Mouse (Mus musculus): ENCODE data around the gene Lemd1. TPM values are rescaled to one million over a fixed set of nuclear protein-coding genes. Genes with fewer than 3 reads are reported as not detected.
A peak's percentile ranks its signal among the peaks of the same experiment; 100 is the strongest.

Gene Lemd1
- polyA plus RNA-seq (2015; fragmentation: Nextera tagmentation; extraction: Ambion mirVana), result 16.2 and 18.0 TPM in 2 replicates

DNA sequence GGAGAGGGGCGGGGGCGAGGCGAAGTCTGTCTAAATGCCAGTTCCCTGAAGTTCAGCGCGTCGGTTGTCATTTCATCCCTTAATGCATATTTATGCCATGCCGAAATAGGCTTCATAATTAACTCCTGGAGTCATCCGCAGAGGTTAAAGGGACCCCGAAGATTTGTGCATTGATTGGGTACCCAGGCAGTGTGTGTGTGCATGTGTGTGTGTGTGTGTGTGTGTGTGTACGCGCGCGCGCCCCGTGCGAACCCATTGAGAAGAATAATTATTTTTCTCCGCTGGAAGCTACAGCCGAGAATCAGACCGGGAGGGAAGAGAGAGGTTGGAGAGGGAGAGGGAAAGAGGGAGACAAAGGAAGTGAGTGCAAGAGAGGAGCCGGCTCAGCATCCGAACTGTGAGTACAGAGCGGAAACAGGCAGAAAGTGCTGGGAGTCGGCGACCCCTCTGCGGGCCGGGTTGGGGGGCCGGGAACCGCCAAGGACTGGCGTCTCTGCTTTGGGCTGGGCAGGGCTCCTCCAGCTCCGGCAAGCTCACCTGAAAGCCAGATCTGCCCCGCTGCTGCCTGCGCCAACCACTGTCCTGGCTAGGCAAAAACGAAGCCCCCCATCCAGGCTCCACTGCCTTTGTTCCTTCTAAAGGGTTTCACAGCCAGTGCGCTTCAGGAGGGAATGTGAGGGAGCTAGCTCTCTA, at the start of gene Lemd1, which contains the start of gene AC124108.1:
TSS of gene Lemd1 (plus strand) at position 339 of the 693 bp plus-strand sequence.
TSS of gene AC124108.1 (plus strand) at position 365 of the 693 bp plus-strand sequence.
- Histone ChIP-seq H3K4me2 (ENCODE audit: low read length) (peak within 1 kb of the TSS; percentile 93), H3K27me3 (ENCODE audit: control insufficient read depth, insufficient read depth, low read depth, low read length) (no peaks in the 10 kb centered on the region), H3K9ac (ENCODE audit: low read depth, low read length) (peak within 1 kb of the TSS; percentile 99), H3K4me1 (ENCODE audit: control insufficient read depth, insufficient read depth, low read length) (peaks cover 50% of the 10 kb centered on the region), H3K27ac (ENCODE audit: low read length) (peak within 1 kb of the TSS; percentile 100), H3K9me3 (replicated peaks; ENCODE audit: control insufficient read depth, low read length, poor library complexity, severe bottlenecking) (no peaks in the 10 kb centered on the region), H3K4me3 (ENCODE audit: low read depth, low read length) (peak within 1 kb of the TSS; percentile 93), H3K36me3 (ENCODE audit: control insufficient read depth, insufficient read depth, low read length) (no peaks in the 10 kb centered on the region)
- WGBS, result under 1% methylated on average over 34 of the region's 34 CpGs
- ATAC-seq, result peak; percentile 25

DNA sequence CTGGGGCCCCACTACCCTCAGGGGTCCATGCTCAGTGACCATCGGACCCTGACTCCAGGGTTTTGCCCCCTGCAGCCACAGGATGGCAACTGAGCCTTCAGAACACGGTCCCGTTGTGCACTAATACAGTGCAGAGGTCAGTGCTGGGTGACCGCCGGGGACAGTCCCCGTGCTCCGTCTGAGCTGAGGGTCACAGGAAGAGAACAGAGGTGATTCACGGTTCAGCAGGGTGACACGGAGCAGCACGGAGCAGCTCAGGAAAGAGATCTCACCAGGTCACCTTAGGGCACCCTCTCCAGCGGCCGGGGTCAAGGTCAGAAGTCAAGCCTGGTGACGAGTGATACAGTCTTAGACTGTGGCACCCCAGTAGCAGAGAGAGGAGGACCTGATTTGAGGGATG, 49.5 kb upstream of the Lemd1 start:
- peaks cover 28% of the 10 kb centered on the region for H3K4me1 ChIP-seq (ENCODE audit: control insufficient read depth, insufficient read depth, low read length)
- WGBS, result 64% methylated on average over 13 of the region's 13 CpGs

DNA sequence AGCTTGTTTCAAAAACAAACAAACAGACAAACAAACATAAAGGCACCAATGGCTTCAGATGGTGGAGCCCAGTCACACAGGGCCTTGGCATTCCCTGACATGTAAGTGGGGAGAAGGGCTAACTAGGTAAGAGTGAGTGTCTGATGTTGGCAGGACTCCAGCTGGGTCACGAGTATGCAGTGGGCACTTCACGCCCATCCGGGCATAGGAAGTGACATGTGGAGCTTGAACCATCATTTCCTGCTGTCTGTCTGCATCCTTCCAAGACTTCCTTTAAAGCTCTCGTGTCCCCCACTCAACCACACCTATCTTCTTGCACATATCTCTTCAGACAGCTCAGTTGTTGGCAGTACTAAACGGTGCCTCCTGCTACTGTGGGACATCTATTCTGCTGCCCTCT, 48.2 kb upstream of the Lemd1 start:
- Histone ChIP-seq H3K9me3 (replicated peaks; ENCODE audit: control insufficient read depth, low read length, poor library complexity, severe bottlenecking) (no peaks in the 10 kb centered on the region), H3K4me3 (ENCODE audit: low read depth, low read length) (no peak overlapping the region), H3K27me3 (ENCODE audit: control insufficient read depth, insufficient read depth, low read depth, low read length) (0 out of 2 replicates have a peak, but pooled peaks cover 3% of the 10 kb centered on the region), H3K9ac (ENCODE audit: low read depth, low read length) (no peak overlapping the region), H3K4me1 (ENCODE audit: control insufficient read depth, insufficient read depth, low read length) (peaks cover 28% of the 10 kb centered on the region), H3K36me3 (ENCODE audit: control insufficient read depth, insufficient read depth, low read length) (no peaks in the 10 kb centered on the region), H3K4me2 (ENCODE audit: low read length) (no peak overlapping the region), H3K27ac (ENCODE audit: low read length) (no peak overlapping the region)
- no peak for ATAC-seq
- WGBS, result 83% methylated on average over 5 of the region's 5 CpGs

More for the DNA sequence above, 49.5 kb upstream of the Lemd1 start:
- Histone ChIP-seq H3K9ac (ENCODE audit: low read depth, low read length) (no peak overlapping the region), H3K4me2 (ENCODE audit: low read length) (no peak overlapping the region), H3K27ac (ENCODE audit: low read length) (no peak overlapping the region), H3K9me3 (replicated peaks; ENCODE audit: control insufficient read depth, low read length, poor library complexity, severe bottlenecking) (no peaks in the 10 kb centered on the region), H3K27me3 (ENCODE audit: control insufficient read depth, insufficient read depth, low read depth, low read length) (0 out of 2 replicates have a peak, but pooled peaks cover 3% of the 10 kb centered on the region), H3K4me3 (ENCODE audit: low read depth, low read length) (no peak overlapping the region), H3K36me3 (ENCODE audit: control insufficient read depth, insufficient read depth, low read length) (no peaks in the 10 kb centered on the region)
- ATAC-seq, result no peak

DNA sequence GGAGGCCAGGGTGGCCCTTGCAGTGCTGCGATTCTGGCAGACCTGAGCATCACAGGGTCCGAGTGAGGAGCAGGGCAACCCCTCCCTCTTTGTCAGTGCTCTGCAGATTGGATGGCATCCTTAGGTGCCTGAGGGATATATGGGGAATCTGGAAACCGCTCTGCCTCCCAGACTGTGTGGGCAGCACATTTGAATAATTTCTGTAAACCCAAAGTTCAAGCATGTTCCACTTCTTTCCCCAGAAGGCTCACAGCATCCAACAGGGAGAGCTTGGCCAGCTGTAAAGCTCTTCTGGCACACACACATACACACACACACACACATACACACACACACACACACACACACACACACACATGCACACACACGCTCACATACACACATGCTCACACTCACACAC, 47.5 kb upstream of the Lemd1 start:
- Histone ChIP-seq H3K4me3 (ENCODE audit: low read depth, low read length) (no peak overlapping the region), H3K9ac (ENCODE audit: low read depth, low read length) (no peak overlapping the region), H3K4me2 (ENCODE audit: low read length) (0 out of 2 replicates have a peak overlapping the region, but pooled peaks have one; percentile 7), H3K27ac (ENCODE audit: low read length) (peak overlapping the region; percentile 60), H3K36me3 (ENCODE audit: control insufficient read depth, insufficient read depth, low read length) (no peaks in the 10 kb centered on the region), H3K27me3 (ENCODE audit: control insufficient read depth, insufficient read depth, low read depth, low read length) (no peaks in the 10 kb centered on the region), H3K9me3 (replicated peaks; ENCODE audit: control insufficient read depth, low read length, poor library complexity, severe bottlenecking) (no peaks in the 10 kb centered on the region), H3K4me1 (ENCODE audit: control insufficient read depth, insufficient read depth, low read length) (peaks cover 27% of the 10 kb centered on the region)
- peak; percentile 33; the same call in 1 of the 2 replicates for ATAC-seq
- 56% methylated on average over 4 of the region's 4 CpGs for WGBS

DNA sequence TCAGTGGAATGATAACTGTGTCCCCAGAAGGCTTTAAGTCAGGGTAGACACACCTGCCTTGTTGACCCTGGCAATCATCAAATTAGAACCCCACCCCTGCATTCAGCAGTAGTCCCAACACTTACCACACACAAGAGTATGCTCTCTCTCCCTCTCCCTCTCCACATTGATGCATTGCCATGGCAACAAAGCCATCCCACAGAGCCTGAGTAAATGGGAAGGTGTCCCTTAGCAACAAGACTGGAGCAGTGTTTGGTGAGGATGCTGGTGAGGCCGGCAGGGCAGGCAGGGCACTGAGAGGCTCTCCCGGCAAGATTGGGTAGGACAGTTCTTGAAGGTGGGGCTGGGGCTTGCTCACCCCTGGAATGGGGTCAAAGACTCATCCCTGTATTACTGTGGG, 47.0 kb upstream of the Lemd1 start:
- Histone ChIP-seq H3K4me1 (ENCODE audit: control insufficient read depth, insufficient read depth, low read length) (peaks cover 23% of the 10 kb centered on the region), H3K4me3 (ENCODE audit: low read depth, low read length) (no peak overlapping the region), H3K36me3 (ENCODE audit: control insufficient read depth, insufficient read depth, low read length) (no peaks in the 10 kb centered on the region), H3K27ac (ENCODE audit: low read length) (peak overlapping the region; percentile 73), H3K4me2 (ENCODE audit: low read length) (peak overlapping the region; percentile 7; the same call in 1 of the 2 replicates), H3K9me3 (replicated peaks; ENCODE audit: control insufficient read depth, low read length, poor library complexity, severe bottlenecking) (no peaks in the 10 kb centered on the region), H3K27me3 (ENCODE audit: control insufficient read depth, insufficient read depth, low read depth, low read length) (no peaks in the 10 kb centered on the region), H3K9ac (ENCODE audit: low read depth, low read length) (no peak overlapping the region)
- peak; percentile 91 for ATAC-seq
- WGBS, result 7% methylated on average over 2 of the region's 2 CpGs

DNA sequence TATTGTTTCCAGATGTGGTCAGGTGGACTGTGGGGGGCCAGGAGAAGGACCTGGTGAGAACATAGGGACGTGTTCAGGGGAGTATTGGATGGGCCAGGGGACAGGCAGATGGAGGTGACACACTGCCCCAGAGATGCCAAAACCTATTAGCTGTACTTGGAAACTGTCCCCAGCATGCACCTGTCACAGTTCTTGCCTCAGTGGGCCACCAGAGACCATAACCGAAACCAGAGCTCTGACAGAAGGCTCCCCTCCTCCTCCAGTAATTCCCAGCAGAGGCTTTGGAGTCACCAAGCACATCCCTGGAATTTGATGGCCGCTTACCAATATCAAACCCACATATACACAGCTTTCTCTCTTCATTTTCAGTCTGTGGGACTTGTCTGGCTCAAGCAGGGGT, 46.4 kb upstream of the Lemd1 start:
- Histone ChIP-seq H3K4me1 (ENCODE audit: control insufficient read depth, insufficient read depth, low read length) (peaks cover 17% of the 10 kb centered on the region), H3K27ac (ENCODE audit: low read length) (peak overlapping the region; percentile 73; the same call in 1 of the 2 replicates), H3K4me3 (ENCODE audit: low read depth, low read length) (no peak overlapping the region), H3K9me3 (replicated peaks; ENCODE audit: control insufficient read depth, low read length, poor library complexity, severe bottlenecking) (no peaks in the 10 kb centered on the region), H3K4me2 (ENCODE audit: low read length) (no peak overlapping the region), H3K36me3 (ENCODE audit: control insufficient read depth, insufficient read depth, low read length) (no peaks in the 10 kb centered on the region), H3K27me3 (ENCODE audit: control insufficient read depth, insufficient read depth, low read depth, low read length) (no peaks in the 10 kb centered on the region), H3K9ac (ENCODE audit: low read depth, low read length) (no peak overlapping the region)
- ATAC-seq, result no peak
- 74% methylated on average over 3 of the region's 3 CpGs for WGBS

DNA sequence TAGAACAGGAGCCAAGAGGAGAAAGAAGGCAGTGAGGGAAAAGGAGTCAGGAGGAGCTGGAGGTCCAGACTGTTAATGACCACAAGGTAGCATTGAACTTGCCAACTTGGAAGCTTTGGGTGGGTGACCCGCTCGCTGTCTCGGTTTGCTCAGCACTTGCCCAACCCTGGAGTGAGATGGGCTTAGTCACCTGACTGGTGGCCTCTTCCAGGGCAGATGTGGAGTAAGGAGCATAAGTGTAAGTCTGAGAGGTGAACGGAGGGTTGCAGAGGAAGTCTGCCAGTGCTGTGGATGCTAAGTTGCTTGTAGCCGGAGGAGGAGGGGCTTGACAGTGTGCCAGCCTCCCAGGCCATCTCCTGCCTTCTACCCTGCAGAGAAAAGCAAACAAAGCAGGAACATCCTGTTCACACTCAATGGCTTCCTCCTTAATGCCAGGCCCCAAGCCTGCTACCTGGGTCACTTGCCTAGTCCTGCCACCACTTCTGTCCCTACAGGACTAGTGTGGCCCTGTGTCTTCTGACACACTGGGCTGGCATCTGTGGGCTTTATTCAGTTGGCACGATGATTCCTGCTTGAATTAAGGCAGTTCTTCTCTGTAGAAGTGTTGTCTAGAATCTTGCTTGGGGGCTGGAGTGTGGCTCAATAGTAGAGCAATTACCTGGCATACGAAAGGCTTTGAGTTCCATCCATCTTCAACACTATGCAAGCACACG, 45.1 kb upstream of the Lemd1 start:
- no peaks in the 10 kb centered on the region for H3K27me3 ChIP-seq (ENCODE audit: control insufficient read depth, insufficient read depth, low read depth, low read length)
- H3K9me3 ChIP-seq (replicated peaks; ENCODE audit: control insufficient read depth, low read length, poor library complexity, severe bottlenecking), result no peaks in the 10 kb centered on the region
- 89% methylated on average over 8 of the region's 8 CpGs for WGBS
- no peaks in the 10 kb centered on the region for H3K36me3 ChIP-seq (ENCODE audit: control insufficient read depth, insufficient read depth, low read length)
- peaks cover 17% of the 10 kb centered on the region for H3K4me1 ChIP-seq (ENCODE audit: control insufficient read depth, insufficient read depth, low read length)
- no peak overlapping the region for H3K9ac ChIP-seq (ENCODE audit: low read depth, low read length)
- H3K4me2 ChIP-seq (ENCODE audit: low read length), result no peak overlapping the region
- H3K27ac ChIP-seq (ENCODE audit: low read length), result no peak overlapping the region
- no peak for ATAC-seq
- no peak overlapping the region for H3K4me3 ChIP-seq (ENCODE audit: low read depth, low read length)

DNA sequence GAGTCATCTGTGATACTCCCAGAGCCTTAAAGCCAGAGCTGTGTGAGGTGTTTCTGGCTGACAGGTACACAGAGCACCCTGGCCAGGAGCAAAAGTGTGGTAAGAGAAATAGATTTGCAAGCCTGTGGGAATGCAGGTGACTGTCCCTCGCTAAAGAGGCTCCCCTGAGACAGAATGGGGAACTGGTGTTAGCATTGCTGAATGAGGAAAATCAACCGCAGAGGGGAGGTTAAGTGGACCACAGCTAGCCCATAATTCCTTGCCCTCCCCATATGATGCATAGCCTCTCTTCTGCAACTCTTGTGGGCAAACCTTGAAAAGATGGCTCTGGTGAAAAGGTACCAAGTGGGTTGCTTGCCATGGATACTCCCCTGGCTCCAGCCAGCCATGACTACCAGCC, 41.8 kb upstream of the Lemd1 start:
- Histone ChIP-seq H3K27ac (ENCODE audit: low read length) (no peak overlapping the region), H3K9ac (ENCODE audit: low read depth, low read length) (no peak overlapping the region), H3K4me1 (ENCODE audit: control insufficient read depth, insufficient read depth, low read length) (peaks cover 9% of the 10 kb centered on the region; the same call in 1 of the 2 replicates), H3K4me2 (ENCODE audit: low read length) (no peak overlapping the region), H3K36me3 (ENCODE audit: control insufficient read depth, insufficient read depth, low read length) (no peaks in the 10 kb centered on the region), H3K4me3 (ENCODE audit: low read depth, low read length) (no peak overlapping the region), H3K9me3 (replicated peaks; ENCODE audit: control insufficient read depth, low read length, poor library complexity, severe bottlenecking) (no peaks in the 10 kb centered on the region), H3K27me3 (ENCODE audit: control insufficient read depth, insufficient read depth, low read depth, low read length) (no peaks in the 10 kb centered on the region)
- 78% methylated on average over 2 of the region's 2 CpGs for WGBS
- no peak for ATAC-seq

DNA sequence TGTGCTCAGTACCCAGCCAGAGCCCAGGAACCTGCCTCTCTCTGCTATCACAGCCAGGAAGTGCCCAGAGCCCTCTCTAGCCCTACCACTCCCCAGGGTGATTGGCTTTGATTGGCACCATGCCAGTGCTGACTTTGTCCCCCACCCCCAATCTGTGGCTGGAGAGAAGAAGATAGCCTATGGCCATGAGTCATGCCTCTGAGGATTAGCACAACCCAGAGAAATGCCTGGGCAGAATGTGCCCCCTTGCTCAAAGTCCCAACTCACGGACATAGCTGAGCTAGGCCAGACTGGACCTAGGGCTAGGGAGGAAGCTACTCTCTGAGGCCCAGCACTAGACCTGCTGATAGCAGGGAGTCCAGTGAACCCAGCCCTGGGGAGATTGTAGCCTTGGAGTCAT, 41.1 kb upstream of the Lemd1 start:
- Histone ChIP-seq H3K36me3 (ENCODE audit: control insufficient read depth, insufficient read depth, low read length) (no peaks in the 10 kb centered on the region), H3K4me1 (ENCODE audit: control insufficient read depth, insufficient read depth, low read length) (peaks cover 4% of the 10 kb centered on the region; the same call in 1 of the 2 replicates), H3K27me3 (ENCODE audit: control insufficient read depth, insufficient read depth, low read depth, low read length) (no peaks in the 10 kb centered on the region), H3K4me3 (ENCODE audit: low read depth, low read length) (no peak overlapping the region), H3K9me3 (replicated peaks; ENCODE audit: control insufficient read depth, low read length, poor library complexity, severe bottlenecking) (no peaks in the 10 kb centered on the region), H3K9ac (ENCODE audit: low read depth, low read length) (no peak overlapping the region), H3K27ac (ENCODE audit: low read length) (no peak overlapping the region), H3K4me2 (ENCODE audit: low read length) (no peak overlapping the region)
- WGBS, result 61% methylated on average over 1 of the region's 1 CpGs
- no peak for ATAC-seq

All from midbrain, embryonic 16.5 days (tissue).